Mouse (Mus musculus) right cerebral cortex, postnatal 25 days (tissue): ENCODE results near the gene Ube2s.

Experiments used
- DNase-seq: peaks from one replicate; pipeline ENCODE4 v3.0.0; 2022

Gene Ube2s

DNA sequence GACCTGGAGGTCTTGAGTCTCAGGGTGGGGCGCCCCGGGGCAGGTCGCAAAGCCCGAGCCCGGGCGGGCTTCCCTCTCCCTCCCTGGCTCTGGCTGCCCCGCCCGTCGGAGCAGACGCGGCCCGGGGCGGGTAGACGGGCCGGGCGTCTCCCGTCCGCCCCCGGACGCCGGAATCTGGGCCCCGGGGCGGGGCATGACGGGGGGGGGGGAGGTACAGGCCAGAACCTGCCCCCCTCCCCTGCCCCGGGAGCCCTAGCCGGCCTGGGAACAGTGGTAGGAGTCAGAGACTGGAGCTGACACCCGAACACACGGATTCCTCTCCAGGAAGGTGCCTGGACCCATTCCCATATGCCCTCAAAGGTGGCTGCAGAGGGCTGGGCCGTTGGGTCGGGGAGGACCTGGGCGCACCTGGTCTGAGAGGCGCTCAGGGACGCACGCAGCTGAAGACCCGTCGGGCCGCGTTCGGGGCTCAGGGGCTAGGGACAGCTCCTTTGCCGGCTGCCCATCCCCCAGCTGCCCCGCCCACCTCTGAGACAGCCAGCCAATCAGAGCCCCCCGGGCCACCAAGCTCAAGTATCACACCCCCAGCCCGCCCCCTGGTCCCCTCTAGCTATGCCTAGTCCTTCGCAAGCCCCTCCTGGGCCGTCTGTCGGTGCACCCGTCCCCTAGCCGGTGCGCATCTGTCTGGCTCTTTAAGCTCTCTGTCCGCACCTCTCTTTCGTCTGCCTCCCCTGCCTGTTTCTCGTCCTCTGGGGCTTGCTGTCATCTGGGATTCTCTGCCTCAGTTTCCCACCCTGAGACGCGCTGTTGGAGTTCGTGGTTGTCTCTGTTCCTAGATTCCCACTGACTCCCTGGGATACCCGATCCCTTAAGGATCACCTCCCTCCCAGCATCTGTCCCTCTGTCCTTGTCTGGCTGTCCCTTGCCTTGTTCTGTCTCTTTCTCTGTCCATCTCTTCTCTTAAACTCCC lies 35.2 kb downstream of the Ube2s start:
- DNase-seq = no peak

DNA sequence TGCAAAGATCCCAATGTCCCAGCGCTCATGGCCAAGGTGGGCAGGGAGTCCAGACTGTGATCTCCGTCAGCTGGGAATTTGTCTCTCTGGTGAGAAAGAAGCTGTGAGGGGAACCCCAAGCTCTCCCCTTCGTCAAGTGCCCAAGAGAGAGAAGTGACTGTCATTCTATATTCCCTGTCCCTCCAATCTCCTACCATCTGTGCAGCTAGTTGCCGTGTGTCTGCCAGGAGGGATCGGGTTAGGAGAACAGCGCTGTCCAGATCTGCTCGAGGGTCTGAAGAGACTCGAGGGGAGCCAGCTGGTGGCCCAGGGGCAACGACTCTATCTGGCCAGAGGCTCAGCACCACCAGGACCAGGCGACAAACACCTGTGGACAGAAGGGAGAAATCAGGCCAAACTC lies 36.3 kb downstream of the Ube2s start:
- no peak for DNase-seq

DNA sequence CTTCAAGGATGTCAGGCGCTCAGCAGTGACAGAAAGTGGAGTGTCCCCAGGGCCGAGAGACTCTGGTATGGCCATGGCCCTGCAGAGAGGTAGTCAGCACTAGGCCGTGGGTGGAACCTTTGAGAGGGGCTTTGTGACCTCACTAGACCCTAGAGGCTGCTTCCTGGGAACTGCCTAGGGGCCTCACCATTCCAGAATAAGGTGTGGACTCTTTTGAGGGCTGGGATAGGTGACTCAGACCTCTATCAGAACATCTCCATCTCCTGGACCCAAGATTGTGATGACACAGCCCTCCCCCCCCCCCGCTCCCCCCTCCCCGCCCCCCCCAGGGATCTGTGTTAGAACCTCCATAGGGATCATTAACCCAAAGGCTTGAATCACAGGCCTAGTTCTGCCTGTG lies 41.2 kb downstream of the Ube2s start, which contains the start of gene Fam71e2:
Fam71e2 (minus strand) TSS at position 101 of the 400 bp plus-strand sequence.
- no peak for DNase-seq

DNA sequence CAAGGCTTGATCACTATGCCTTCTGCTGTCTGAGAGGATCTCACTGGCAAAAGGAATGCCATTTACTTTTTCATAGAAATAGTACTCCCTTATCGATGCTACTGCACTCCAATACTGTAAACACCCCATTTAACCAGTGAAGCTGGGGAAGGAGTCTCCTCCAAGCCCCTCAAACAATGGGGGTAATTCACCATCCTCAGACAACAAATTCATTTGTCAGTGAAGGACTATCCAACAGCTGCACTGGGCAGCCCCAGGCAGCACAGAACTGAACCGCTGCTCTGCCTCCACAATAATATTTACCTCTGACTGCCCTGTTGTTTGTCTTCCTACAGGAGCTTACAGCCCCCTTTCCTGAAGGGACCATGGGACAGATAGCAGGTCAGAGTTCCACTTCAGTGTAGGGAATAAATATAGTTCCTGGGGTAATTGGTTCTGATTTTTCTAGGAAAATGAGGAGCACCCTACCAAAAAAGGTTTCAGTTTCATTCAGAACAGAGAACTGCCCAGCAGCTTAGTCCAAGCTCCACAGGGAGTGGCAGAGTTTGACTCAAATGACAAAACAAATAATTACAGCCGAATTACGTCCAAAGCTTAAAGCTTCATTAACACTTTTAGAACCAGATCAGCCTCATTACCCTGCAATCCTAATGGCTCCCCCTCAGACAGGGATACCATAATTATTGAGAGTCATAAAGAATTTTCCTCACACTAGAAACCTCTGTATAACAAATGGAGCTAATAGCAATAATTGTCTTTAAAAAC lies 47.3 kb downstream of the Ube2s start:
- no peak for DNase-seq

DNA sequence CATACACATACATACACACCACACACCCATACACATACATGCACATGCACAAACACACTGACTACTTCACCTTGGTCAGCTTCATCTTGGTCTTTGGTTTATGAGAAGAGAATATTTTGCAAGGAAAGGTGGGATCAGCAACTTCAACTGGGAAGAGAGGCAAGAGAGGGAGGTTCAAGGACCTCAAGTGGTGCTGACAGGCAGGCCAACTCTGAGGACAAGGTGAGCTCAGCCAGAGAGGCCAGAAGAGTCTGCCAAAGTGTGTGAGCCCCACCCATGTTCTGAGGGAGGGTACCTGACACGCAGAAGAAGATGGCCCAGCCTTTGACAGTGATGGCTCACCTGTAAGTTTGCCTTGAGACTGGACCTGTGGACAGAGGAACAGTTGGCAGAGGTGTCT lies 52.7 kb downstream of the Ube2s start:
- no peak for DNase-seq

DNA sequence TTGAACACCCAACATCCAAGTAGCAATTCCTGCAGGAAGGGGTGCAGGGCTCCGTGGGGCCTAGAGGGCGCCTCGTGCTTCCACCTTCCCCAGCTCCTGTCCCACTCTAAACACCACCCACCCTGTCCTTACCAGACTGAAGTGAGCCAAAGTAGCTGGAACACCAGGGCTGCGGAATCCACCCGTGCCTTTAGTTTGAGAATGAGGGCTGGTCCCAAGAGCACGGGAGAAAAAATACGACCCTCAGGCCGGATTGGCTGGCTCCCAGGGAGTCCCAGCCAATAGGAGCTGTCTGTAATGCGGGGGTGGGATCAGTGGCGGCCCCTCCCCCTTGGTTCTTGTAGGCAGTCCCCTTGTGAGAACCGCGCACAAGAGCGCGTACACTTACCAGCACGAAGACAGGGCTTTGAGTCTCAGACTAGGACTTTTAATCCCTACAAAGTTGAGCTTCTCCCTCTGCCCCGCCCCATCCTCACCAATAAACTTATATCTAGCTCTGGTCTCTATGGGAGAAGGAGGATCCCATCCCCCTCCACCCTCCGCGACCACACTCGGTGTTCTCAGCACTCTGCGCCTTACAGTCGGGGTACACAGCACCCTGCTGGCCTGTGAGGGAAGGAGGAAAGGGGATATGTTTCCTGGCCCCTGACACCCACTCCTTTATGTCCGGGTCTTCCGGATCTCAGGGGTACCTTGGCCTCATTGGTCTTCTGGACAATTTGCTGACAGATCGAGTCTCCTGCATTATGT lies 59.4 kb downstream of the Ube2s start, which contains the start of gene Cox6b2:
Cox6b2 (minus strand) TSS at position 274 of the 750 bp plus-strand sequence.
- DNase-seq = peak; percentile 37

DNA sequence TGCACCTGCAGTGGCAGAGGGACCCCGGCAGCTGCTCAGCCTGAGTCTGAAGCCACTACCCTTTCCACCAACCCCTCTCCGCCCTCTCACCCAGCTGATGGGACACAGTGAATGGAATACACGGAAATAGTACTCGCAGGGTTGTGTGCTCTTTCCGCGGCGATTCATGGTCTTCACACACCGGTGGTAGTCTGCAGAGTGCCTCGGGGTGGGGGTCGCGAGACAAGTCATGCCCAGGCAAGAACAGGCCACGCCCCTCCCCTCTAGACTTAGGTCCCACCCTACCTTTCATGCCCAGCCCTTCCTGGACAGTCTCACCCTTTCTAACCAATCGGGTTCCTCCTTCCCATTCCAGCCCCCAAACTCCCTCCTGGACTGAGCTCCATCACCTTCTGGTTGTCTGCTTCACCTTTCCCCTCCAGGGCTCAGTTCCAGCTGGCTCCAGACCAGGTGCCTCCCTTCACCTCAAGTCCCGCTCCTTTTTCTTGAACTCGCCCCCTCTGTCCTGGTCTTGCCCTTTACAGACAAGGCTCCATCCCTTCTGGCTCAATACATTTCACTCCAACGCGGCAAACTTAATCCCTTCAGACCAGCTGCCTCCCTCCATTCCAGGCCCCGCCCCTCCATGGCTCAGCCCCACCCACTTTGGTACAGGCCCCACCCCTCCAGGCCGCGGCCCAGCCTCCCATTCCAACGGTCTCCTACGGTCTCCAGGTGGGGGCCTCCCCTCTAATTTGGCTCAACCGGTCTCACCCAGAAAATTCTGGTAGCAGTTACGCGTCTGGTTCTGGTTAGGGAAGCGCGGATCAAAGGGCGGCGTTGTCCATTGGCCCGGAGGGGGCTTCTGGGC lies 60.2 kb downstream of the Ube2s start:
- DNase-seq = no peak

DNA sequence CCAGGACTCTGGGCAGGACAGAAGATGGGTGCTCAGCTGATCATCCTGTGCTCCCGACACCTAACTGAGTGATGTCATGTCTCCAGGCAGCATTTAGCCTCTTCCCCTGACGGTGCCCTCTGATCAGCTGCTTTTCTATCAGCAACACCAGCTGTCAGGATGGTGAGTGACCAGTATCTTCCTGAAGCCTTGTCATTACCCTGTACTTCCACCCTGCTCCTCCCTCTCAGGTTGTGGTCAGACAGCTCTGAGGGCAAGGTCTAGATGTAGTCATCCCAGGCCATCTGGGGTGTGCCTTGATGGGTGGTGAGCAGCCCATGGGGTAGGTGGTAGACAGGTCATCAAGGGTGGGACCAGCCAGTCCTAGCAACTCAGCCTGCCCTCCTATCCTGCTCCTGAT lies 63.2 kb downstream of the Ube2s start:
- no peak for DNase-seq

DNA sequence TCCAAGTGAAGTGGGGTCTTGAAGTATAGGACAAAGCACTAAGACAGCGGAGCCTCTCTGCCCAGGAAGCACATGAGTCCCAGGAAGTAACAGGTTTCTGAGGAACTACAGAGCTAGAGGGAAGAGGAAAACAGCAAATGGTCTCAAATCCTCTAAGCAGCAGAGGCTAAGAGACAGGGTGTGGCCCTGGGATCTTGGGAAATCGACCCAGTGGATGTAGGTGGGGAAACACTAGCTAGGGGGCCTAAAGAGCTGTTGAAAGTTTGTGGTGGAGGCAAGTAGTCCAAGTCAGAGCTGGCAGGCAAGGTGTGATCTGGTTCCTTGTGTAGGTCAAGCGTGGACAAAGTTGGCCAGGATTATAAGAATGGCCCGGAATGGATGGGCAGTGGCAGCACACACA lies 64.1 kb downstream of the Ube2s start:
- no peak for DNase-seq

DNA sequence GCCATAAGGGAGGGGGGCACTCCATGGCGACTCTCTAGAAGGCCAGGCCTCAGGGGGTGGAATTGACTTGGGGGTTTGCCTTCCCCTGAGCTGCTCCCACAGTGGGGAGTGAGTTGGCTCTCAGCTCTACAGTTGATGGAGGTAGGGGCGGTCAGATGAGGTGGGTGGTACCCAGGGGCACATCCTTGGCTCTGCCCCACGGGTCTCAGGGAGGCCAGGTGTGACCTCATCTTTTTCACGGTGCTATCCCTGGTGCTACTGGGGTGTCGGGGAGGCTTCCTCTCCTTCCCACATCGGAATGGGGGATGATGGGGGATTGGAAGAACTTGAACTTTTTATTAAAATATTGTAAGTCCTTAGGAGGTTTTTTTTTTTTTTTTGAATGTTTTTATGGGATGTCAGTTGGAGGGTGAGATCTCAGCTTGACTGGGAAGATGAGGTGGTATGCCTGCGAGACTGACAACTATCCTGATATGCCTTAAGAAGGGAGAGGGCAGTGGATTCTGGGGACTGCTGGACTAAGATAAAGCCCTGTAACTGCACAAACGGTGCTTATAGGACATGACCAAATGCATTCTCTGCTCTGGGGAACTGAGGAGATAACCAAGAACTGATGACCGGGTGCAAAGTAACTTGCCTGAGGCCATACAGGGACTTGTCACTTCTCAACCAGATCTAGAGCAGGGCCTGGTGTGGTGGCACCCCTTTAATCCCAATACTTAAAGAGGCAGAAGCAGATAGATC lies 65.1 kb downstream of the Ube2s start:
- no peak for DNase-seq

DNA sequence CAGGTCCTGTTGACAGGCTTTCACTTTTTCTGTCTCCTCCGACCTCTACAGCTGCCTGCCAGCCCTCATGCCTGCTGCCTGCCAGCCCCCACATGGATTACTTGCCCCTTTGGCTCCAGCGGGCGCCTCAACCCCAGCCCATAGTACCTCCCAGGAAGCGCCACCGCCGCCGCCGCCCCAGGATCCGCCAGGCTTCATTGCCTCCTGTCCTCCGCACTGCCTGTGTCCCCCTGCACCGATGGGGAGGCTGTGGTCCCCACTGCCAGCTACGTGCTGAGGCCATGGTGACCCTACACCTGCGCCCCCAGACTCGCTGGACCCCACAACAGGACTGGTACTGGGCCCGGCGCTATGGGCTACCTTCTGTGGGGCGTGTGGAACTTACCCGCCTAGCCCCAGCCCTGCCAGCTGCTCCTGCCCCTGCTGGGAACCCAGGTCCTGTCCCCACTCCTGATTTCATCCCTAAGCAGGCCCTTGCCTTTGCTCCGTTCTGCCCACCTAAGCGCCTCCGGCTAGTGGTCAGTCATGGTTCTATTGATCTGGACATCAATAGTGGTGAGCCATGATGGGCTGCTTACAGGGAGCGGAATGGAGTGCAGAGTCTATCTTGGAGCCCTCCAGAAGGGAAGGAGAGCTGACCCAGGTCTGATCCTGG lies 65.9 kb downstream of the Ube2s start:
- no peak for DNase-seq

DNA sequence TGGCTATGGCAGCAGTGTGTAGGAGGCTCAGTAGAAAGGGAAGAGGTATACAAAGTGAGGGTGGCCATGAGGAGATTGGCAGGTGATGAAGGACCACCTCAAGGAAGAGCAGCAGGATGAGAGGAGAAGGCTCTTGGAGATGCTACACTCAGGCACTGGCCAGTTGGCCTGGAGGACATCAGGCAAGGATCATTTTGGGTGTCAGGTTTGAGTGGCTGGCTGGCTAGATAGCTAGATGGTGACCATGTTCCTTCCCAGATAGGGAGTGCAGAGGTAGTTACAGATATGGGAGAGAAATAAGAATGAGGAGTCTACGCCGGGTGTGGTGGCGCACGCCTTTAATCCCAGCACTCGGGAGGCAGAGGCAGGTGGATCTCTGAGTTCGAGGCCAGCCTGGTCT lies 67.5 kb downstream of the Ube2s start:
- no peak for DNase-seq
